Mouse (Mus musculus) midbrain, postnatal 0 days (tissue): ENCODE measurements at regions not wholly inside any gene's neighbourhood (a gene's known extent, or its start where the extent isn't known, plus 50 kb on each side); places are given as distances from the start of the nearest gene placed in this dataset.
A peak's percentile ranks its signal among the peaks of the same experiment; 100 is the strongest.

Experiments used
- ATAC-seq: fragments of 200-750 bp; cut with Nextera tagmentation; 2 replicates; pipeline ENCODE4 v1.8.0; 2017; ENCODE audit warnings: moderate number of reproducible peaks, mild to moderate bottlenecking, moderate TSS enrichment, moderate library complexity; ENCODE audit not compliant: low FRiP score
- DNase-seq: peaks from one replicate; pipeline ENCODE4 v3.0.0-alpha.2; 2015; ENCODE audit warnings: low spot score
- H3K27ac ChIP-seq: fragments of 300-500 bp; sonication (generic); 2 replicates; pipeline ENCODE4 v1.5.1; 2014; ENCODE audit warnings: low read depth, mild to moderate bottlenecking, low read length, mixed read lengths
- H3K27me3 ChIP-seq: fragments of 300-500 bp; sonication (generic); 2 replicates; pipeline ENCODE4 v1.6.1; 2014; ENCODE audit warnings: low read length, control low read depth, mixed read lengths; ENCODE audit not compliant: insufficient read depth
- H3K36me3 ChIP-seq: fragments of 300-500 bp; sonication (generic); 2 replicates; pipeline ENCODE4 v1.6.1; 2014; ENCODE audit warnings: low read length, control low read depth, mixed read lengths; ENCODE audit not compliant: insufficient read depth
- H3K4me1 ChIP-seq: fragments of 300-500 bp; sonication (generic); 2 replicates; pipeline ENCODE4 v1.6.1; 2014; ENCODE audit warnings: mild to moderate bottlenecking, control low read depth, antibody characterized with exemption, low read length, mixed read lengths; ENCODE audit not compliant: insufficient read depth
- H3K4me2 ChIP-seq: fragments of 300-500 bp; sonication (generic); 2 replicates; pipeline ENCODE4 v1.6.1; 2014; ENCODE audit warnings: low read depth, mild to moderate bottlenecking, low read length, mixed read lengths; ENCODE audit not compliant: poor library complexity, severe bottlenecking
- H3K4me3 ChIP-seq: fragments of 300-500 bp; sonication (generic); 2 replicates; pipeline ENCODE4 v1.5.1; 2014; ENCODE audit warnings: low read depth, mild to moderate bottlenecking, low read length, moderate library complexity
- H3K9ac ChIP-seq: fragments of 300-500 bp; sonication (generic); replicated peaks from 2 replicates; pipeline ENCODE4 v1.6.1; 2014; ENCODE audit warnings: mild to moderate bottlenecking, low read length, moderate library complexity, mixed read lengths; ENCODE audit not compliant: poor library complexity, severe bottlenecking
- H3K9me3 ChIP-seq: fragments of 300-500 bp; sonication (generic); 2 replicates; pipeline ENCODE4 v1.6.1; 2016; ENCODE audit warnings: low read length, control low read depth
- CTCF ChIP-seq: IDR thresholded peaks from 2 replicates; pipeline ENCODE4 v1.5.1; 2016; ENCODE audit warnings: antibody characterized with exemption, mild to moderate bottlenecking
- WGBS: fragments of 180-500 bp; shearing (Covaris S2); extraction: QIAGEN DNeasy Blood & Tissue Kit; methylation state at CpG from one replicate; pipeline ENCODE4 v1.1.7; 2014; 5-methylcytosine and 5-hydroxymethylcytosine counted together

GRCm38 (mm10) chr8:35943686-35944085, 178.1 kb downstream of the Gm19410 start:
- Histone ChIP-seq H3K4me2 (no peak overlapping the region), H3K27ac (no peak overlapping the region), H3K36me3 (no peaks in the 10 kb centered on the region), H3K9me3 (no peaks in the 10 kb centered on the region), H3K9ac (no peak overlapping the region), H3K27me3 (no peaks in the 10 kb centered on the region), H3K4me3 (no peak overlapping the region), H3K4me1 (no peaks in the 10 kb centered on the region)
- WGBS, result 83% methylated on average over 3 of the region's 3 CpGs
- no peak for ATAC-seq
- TF ChIP-seq CTCF, result no peak
- DNase-seq, result no peak

DNA sequence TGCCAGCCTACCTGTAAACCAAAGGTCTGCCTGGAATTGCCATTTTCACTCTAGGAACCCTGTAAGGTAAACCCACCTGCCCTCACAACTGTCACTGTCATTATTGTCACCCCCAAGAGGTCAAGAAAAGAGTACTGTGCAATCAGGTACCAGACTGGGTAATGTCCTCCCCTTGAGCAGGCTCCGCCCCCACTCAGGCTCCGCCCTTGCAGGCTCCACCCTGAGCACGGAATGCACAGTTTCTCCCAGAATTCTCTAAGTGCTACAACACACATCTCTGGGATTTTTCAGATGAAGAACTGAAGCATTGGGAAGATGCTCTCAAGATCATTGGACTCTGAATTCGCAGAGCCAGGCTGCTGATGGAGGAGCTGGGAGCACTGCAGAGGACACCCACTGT, 178.9 kb downstream of the Gm19410 start:
- ATAC-seq, result no peak
- Histone ChIP-seq H3K4me2 (no peak overlapping the region), H3K27ac (no peak overlapping the region), H3K36me3 (no peaks in the 10 kb centered on the region), H3K4me1 (no peaks in the 10 kb centered on the region), H3K4me3 (no peak overlapping the region), H3K9me3 (no peaks in the 10 kb centered on the region), H3K27me3 (no peaks in the 10 kb centered on the region), H3K9ac (no peak overlapping the region)
- no peak for DNase-seq
- TF ChIP-seq CTCF, result no peak
- 90% methylated on average over 4 of the region's 4 CpGs for WGBS

DNA sequence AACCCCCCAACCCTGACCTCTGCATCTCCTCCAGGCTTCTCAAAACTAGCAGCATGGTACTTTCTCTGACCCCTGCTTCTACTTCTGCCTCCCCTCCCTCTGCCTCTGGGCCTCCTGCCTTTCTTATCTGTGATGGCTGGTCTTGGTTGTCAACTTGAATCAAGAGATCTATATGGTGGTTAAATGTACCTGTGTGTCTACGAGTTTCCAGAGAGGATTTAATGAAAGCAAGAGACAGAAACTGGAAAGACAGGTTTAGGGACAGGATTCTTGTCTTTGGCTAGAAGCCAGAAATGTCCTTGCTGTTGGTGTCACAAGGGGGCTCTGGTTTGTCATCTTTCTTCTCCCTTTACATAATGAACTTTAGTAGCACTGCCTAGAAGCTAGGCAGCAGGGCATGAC, 180.9 kb downstream of the Gm19410 start:
- no peaks in the 10 kb centered on the region for H3K36me3 ChIP-seq
- 36% methylated on average over 1 of the region's 1 CpGs for WGBS
- no peak for DNase-seq
- H3K9me3 ChIP-seq, result no peaks in the 10 kb centered on the region
- H3K4me1 ChIP-seq, result no peaks in the 10 kb centered on the region
- H3K27me3 ChIP-seq, result no peaks in the 10 kb centered on the region
- H3K27ac ChIP-seq, result no peak overlapping the region
- ATAC-seq, result no peak
- H3K9ac ChIP-seq, result no peak overlapping the region
- H3K4me3 ChIP-seq, result no peak overlapping the region
- TF ChIP-seq CTCF, result peak; percentile 26
- no peak overlapping the region for H3K4me2 ChIP-seq

- no peak for DNase-seq
- Histone ChIP-seq H3K4me1 (no peaks in the 10 kb centered on the region), H3K4me2 (no peak overlapping the region), H3K9ac (no peak overlapping the region), H3K4me3 (no peak overlapping the region), H3K9me3 (no peaks in the 10 kb centered on the region), H3K36me3 (no peaks in the 10 kb centered on the region), H3K27ac (no peak overlapping the region), H3K27me3 (no peaks in the 10 kb centered on the region)
- no peak for TF ChIP-seq CTCF
- WGBS, result 89% methylated on average over 2 of the region's 2 CpGs
- no peak for ATAC-seq
Measured at GRCm38 (mm10) chr8:35948146-35948545, 182.6 kb downstream of the Gm19410 start.

GRCm38 (mm10) chr8:35948751-35949183, 183.2 kb downstream of the Gm19410 start:
- 71% methylated on average over 9 of the region's 9 CpGs for WGBS
- Histone ChIP-seq H3K27me3 (no peaks in the 10 kb centered on the region), H3K9me3 (no peaks in the 10 kb centered on the region), H3K27ac (no peak overlapping the region), H3K4me2 (no peak overlapping the region), H3K36me3 (no peaks in the 10 kb centered on the region), H3K9ac (no peak overlapping the region), H3K4me3 (no peak overlapping the region), H3K4me1 (no peaks in the 10 kb centered on the region)
- TF ChIP-seq CTCF, result no peak
- DNase-seq, result peak; percentile 56
- ATAC-seq, result no peak

DNA sequence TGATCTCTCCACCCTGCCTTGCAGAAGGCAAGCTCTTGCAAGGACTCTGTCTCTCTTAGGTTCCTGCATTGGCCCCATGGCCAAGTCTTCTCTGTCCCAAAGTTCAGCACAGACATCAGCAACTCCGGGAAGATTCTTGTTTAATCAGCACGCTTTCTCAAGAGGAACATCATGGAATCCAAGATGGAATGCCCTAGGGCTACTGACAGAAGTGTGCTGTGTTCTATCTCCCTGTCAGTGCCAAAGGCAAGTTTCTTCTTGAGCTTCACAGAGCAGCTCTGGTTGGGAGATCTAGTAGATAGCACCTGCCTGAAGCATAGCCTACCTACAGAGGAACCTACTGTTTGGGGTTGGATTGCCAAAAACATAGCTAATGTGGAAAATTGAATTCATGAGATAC, 189.9 kb downstream of the Gm19410 start:
- 84% methylated on average over 2 of the region's 2 CpGs for WGBS
- DNase-seq (no peak), ATAC-seq (no peak)
- Histone ChIP-seq H3K36me3 (no peaks in the 10 kb centered on the region), H3K4me1 (no peaks in the 10 kb centered on the region), H3K4me2 (no peak overlapping the region), H3K9me3 (no peaks in the 10 kb centered on the region), H3K9ac (no peak overlapping the region), H3K4me3 (no peak overlapping the region), H3K27ac (no peak overlapping the region), H3K27me3 (no peaks in the 10 kb centered on the region)
- no peak for TF ChIP-seq CTCF
